Mouse (Mus musculus) testis, adult 2 months (tissue): ENCODE measurements around the gene Cfap61. TPM values are rescaled to one million over a fixed set of nuclear protein-coding genes. Genes with fewer than 3 reads are reported as not detected.

Experiments used
- H3K27ac ChIP-seq: fragments of 200-500 bp; 2 replicates; pipeline ENCODE4 v1.5.1; 2012; ENCODE audit warnings: low read depth, low read length; ENCODE audit not compliant: control insufficient read depth, insufficient read depth
- H3K27me3 ChIP-seq: fragments of 200-500 bp; 2 replicates; pipeline ENCODE4 v1.6.1; 2012; ENCODE audit warnings: mild to moderate bottlenecking, low read length, moderate library complexity; ENCODE audit not compliant: control insufficient read depth, insufficient read depth
- H3K36me3 ChIP-seq: fragments of 200-500 bp; 2 replicates; pipeline ENCODE4 v1.6.1; 2012; ENCODE audit warnings: mild to moderate bottlenecking, low read length; ENCODE audit not compliant: control insufficient read depth, insufficient read depth
- H3K4me1 ChIP-seq: fragments of 200-500 bp; 2 replicates; pipeline ENCODE4 v1.6.1; 2012; ENCODE audit warnings: low read length; ENCODE audit not compliant: control insufficient read depth, insufficient read depth
- H3K4me3 ChIP-seq: fragments of 200-500 bp; 2 replicates; pipeline ENCODE4 v1.5.1; 2012; ENCODE audit warnings: low read depth, mild to moderate bottlenecking, low read length, moderate library complexity, mixed read lengths; ENCODE audit not compliant: control insufficient read depth
- CTCF ChIP-seq: fragments of 200-500 bp; IDR thresholded peaks from 2 replicates; pipeline ENCODE4 v1.5.1; 2012; ENCODE audit warnings: low read depth, mild to moderate bottlenecking, inconsistent platforms, low read length, moderate library complexity; ENCODE audit not compliant: control insufficient read depth, insufficient read depth, insufficient replicate concordance
- POLR2A ChIP-seq: fragments of 200-500 bp; IDR thresholded peaks from 2 replicates; pipeline ENCODE4 v1.6.1; 2012; ENCODE audit warnings: low read depth, mild to moderate bottlenecking, inconsistent platforms, low read length, moderate library complexity; ENCODE audit not compliant: control insufficient read depth
- polyA plus RNA-seq: library from polyadenylated mRNA; depleted of rRNA; stranded (reverse); fragments of >200 nt; gene quantifications from 2 replicates; pipeline ENCODE4 v1.2.3, GENCODE M21; 2012

Cfap61 gene
- polyA plus RNA-seq, 1 experiment = 83.5 TPM

- Histone ChIP-seq H3K4me1 (no peaks in the 10 kb centered on the region), H3K27me3 (no peaks in the 10 kb centered on the region), H3K36me3 (peaks cover 1% of the 10 kb centered on the region), H3K27ac (no peak overlapping the region), H3K4me3 (no peak overlapping the region)
- no peak for TF ChIP-seq POLR2A
- no peak for TF ChIP-seq CTCF
Measured at GRCm38 (mm10) chr2:145920941-145921650, 13.5 kb upstream of the Cfap61 start.

- H3K27ac ChIP-seq = no peak overlapping the region; the same call in 1 of the 2 replicates
- H3K27me3 ChIP-seq = no peaks in the 10 kb centered on the region
- no peak for TF ChIP-seq CTCF
- TF ChIP-seq POLR2A = no peak
- peaks cover 9% of the 10 kb centered on the region for H3K4me1 ChIP-seq
- H3K36me3 ChIP-seq = no peaks in the 10 kb centered on the region
- peak overlapping the region; percentile 23; the same call in 1 of the 2 replicates for H3K4me3 ChIP-seq
Measured at GRCm38 (mm10) chr2:145936975-145937374, 2.4 kb downstream of the Cfap61 start.

DNA sequence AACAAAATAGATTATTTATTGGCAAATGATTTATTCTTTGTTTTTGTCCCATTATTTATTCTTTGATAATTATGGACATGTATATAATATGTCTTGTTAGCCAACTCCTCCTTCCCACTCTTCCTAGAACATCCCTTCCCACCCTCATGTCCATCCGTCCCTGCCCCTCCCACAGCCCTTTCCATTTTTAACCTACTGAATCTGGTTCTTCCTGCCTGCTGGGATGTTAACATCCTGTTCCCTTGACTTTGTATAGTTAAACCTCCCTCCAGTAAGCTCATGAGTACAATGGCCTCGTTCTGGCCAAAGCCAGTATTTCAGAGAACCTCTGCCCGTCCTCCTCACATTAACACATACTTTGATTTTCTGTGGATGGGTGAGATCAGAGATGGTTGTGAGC lies 6.8 kb downstream of the Cfap61 start:
- TF ChIP-seq CTCF (no peak), POLR2A (no peak)
- no peak overlapping the region for H3K27ac ChIP-seq
- H3K36me3 ChIP-seq = no peaks in the 10 kb centered on the region; the same call in 1 of the 2 replicates
- H3K4me3 ChIP-seq = no peak overlapping the region
- no peaks in the 10 kb centered on the region for H3K27me3 ChIP-seq
- H3K4me1 ChIP-seq = peaks cover 5% of the 10 kb centered on the region; the same call in 1 of the 2 replicates

DNA sequence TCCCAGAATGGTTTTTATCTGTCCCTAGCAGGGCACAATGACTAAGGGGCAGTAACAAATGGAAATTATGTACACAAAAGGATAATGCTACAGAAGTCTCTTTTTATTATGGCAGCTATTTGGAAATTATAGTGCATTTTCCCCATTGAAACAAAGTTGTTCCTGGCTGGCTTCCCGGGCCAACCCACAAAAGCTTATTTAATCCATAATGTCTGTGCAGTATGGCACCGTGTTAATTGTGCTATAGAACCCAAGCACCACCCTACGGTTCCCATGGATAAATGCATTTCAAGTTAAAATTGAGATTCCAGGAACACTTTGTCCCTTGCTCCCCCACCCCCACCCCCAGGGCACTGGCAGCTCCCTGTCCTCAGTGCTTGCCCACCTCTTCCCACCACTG lies 9.7 kb downstream of the Cfap61 start:
- Histone ChIP-seq H3K36me3 (no peaks in the 10 kb centered on the region; the same call in 1 of the 2 replicates), H3K4me3 (no peak overlapping the region), H3K27me3 (no peaks in the 10 kb centered on the region), H3K4me1 (no peaks in the 10 kb centered on the region), H3K27ac (no peak overlapping the region)
- TF ChIP-seq POLR2A = no peak
- TF ChIP-seq CTCF = no peak

DNA sequence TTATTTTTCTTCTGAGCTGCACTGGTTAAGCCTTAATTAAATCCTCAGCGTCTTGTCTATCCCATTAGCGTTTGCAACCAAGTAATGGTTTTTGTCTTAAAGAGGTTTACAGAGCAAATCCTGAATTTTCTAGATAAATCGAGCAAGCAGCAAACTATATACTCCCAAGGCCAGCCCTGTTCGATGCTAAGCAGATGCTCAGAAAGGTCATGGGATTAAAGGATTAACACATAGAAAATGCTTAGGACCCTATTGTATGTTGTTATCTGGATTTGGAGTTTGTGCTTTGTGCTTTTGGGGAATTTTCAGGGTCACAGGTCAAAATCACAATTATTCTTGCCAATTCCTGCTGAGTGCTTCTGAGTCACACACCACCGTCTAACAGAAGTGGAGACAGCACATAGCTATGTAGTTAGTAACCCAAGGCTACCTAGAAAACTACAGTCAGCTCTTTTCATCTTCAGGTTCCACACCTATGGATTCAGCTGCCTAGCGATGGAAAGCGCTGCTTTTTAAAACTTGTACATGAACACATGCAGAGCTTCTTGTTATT lies 13.9 kb downstream of the Cfap61 start:
- no peaks in the 10 kb centered on the region for H3K4me1 ChIP-seq
- H3K27me3 ChIP-seq = no peaks in the 10 kb centered on the region
- no peaks in the 10 kb centered on the region; the same call in 1 of the 2 replicates for H3K36me3 ChIP-seq
- no peak overlapping the region for H3K27ac ChIP-seq
- no peak overlapping the region for H3K4me3 ChIP-seq
- TF ChIP-seq POLR2A (no peak), CTCF (no peak)

DNA sequence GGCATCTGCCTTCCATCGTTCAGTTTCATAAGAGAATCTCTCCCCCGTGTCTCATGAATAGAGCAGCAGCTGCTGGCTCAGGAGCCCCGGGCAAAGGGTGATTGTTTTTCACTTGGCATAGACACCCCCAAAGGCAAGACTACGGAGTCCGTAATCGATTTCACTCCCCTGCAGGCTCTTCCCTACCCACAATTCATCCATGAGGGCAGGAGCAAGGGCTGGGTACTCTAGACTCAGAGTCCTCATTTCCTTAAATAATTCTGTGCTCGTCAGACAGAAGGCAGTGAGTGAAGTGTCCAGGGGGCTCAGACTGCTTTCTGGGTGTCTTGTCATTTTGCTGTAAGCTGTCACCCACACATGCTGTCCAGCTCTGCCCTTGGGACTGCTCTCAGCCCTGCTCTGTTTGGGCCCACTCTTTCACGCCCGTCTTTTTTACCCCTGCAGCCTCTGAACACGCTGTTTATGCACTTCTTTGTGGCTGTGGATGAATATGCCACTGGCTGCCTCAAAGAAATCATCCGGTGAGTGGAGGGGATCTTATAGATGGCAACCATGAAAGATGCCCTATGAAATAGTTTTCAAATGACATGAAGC lies 15.0 kb downstream of the Cfap61 start:
- TF ChIP-seq POLR2A (no peak), CTCF (no peak)
- H3K27ac ChIP-seq = no peak overlapping the region
- no peaks in the 10 kb centered on the region for H3K4me1 ChIP-seq
- no peak overlapping the region for H3K4me3 ChIP-seq
- no peaks in the 10 kb centered on the region for H3K27me3 ChIP-seq
- H3K36me3 ChIP-seq = no peaks in the 10 kb centered on the region; the same call in 1 of the 2 replicates

DNA sequence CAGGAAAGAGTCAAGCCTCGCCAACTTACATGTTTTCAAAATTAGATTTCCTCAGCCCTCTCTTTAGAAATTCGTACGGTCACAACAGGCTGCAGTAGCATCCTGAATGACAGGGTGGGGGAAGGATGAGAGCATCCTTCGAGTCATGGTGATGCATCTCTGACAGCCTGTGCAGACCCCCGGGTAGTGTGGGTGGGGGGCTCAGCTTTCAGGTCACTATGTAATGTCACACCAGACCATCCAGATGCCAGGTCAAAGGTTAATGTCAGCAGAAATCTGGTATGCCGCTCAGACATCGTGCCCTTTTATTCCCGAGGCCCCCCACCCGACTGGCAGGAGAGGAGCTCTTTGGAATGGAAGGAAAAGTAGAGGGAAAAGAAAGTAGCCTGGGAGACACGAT lies 15.7 kb downstream of the Cfap61 start:
- TF ChIP-seq CTCF (no peak), POLR2A (no peak)
- Histone ChIP-seq H3K4me1 (no peaks in the 10 kb centered on the region), H3K27ac (no peak overlapping the region), H3K4me3 (no peak overlapping the region), H3K27me3 (no peaks in the 10 kb centered on the region), H3K36me3 (no peaks in the 10 kb centered on the region; the same call in 1 of the 2 replicates)
